Mouse (Mus musculus): ENCODE data around the gene Cwh43. TPM values are rescaled to one million over a fixed set of nuclear protein-coding genes. Genes with fewer than 3 reads are reported as not detected.
A peak's percentile ranks its signal among the peaks of the same experiment; 100 is the strongest.
"Not testable (repeated sequence)": the region's sequence is repeated elsewhere in the genome, so short reads cannot be mapped to it uniquely, and the experiment has no call there.

The Cwh43 gene
- total and polyA plus RNA-seq, 2 experiments from 2014 or later, result 0.14 to 0.51 TPM

GRCm38 (mm10) chr5:73474412-73475405 lies 68.8 kb downstream of the Cwh43 start:
- no peaks in the 10 kb centered on the region for H3K36me3 ChIP-seq (ENCODE audit: insufficient read depth)
- H3K4me2 ChIP-seq (ENCODE audit: low read depth), result no peak overlapping the region
- no peaks in the 10 kb centered on the region for H3K27me3 ChIP-seq (ENCODE audit: insufficient read depth, low read length)
- H3K27ac ChIP-seq (ENCODE audit: low read depth, low read length), result no peak overlapping the region
- H3K9ac ChIP-seq, result no peak overlapping the region
- 86% methylated on average over 20 of the region's 20 CpGs for WGBS
- DNase-seq (no peak), ATAC-seq (no peak)
- TF ChIP-seq CTCF (IDR thresholded peaks at IDR 0.05; ENCODE audit: low read depth), result no peak
- no peaks in the 10 kb centered on the region for H3K9me3 ChIP-seq (ENCODE audit: low read length)
- no peak overlapping the region for H3K4me3 ChIP-seq (ENCODE audit: low read depth, low read length)
- H3K4me1 ChIP-seq (ENCODE audit: insufficient read depth), result no peaks in the 10 kb centered on the region

- Histone ChIP-seq H3K27me3 (ENCODE audit: insufficient read depth, low read length) (no peaks in the 10 kb centered on the region), H3K4me2 (ENCODE audit: low read depth) (no peak within 1 kb of the TSS), H3K9ac (no peak within 1 kb of the TSS), H3K36me3 (ENCODE audit: insufficient read depth) (no peaks in the 10 kb centered on the region), H3K9me3 (ENCODE audit: low read length) (no peaks in the 10 kb centered on the region), H3K27ac (ENCODE audit: low read depth, low read length) (no peak within 1 kb of the TSS), H3K4me3 (ENCODE audit: low read depth, low read length) (no peak within 1 kb of the TSS), H3K4me1 (ENCODE audit: insufficient read depth) (no peaks in the 10 kb centered on the region; the same call in 1 of the 2 replicates)
- WGBS, result 80% methylated on average over 7 of the region's 7 CpGs
- ATAC-seq, result no peak
- DNase-seq, result no peak
- TF ChIP-seq CTCF (IDR thresholded peaks at IDR 0.05; ENCODE audit: low read depth), result no peak
These were observed 74.8 kb downstream of the Cwh43 start, which contains the start of gene Dcun1d4 for GRCm38 (mm10) chr5:73480700-73481099. TSS of gene Dcun1d4 (plus strand) at chr5:73481000.

DNA sequence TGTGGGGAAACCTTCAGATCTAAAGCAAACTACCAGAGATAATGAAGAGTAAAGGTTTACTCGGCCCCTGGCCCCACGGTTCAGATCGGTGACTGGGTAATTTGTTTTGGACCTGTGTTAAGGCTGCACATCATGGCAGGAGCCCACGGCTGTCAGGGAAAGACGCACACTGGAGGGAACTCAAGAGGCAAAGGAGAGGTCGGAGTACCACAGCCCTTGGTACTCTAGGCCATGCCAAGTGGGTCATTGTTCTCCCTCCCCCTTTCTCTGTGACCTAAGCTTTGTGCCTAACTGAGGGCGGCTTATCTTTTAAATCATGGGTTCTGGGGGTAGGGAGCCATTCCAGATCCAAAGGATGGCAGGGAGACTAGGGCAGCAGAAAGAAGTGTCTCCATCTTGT lies 75.5 kb downstream of the Cwh43 start:
- whole genome bisulfite sequencing, result 86% methylated on average over 7 of the region's 7 CpGs
- Histone ChIP-seq H3K9ac (no peak overlapping the region), H3K4me3 (ENCODE audit: low read depth, low read length) (no peak overlapping the region), H3K9me3 (ENCODE audit: low read length) (no peaks in the 10 kb centered on the region), H3K27ac (ENCODE audit: low read depth, low read length) (no peak overlapping the region), H3K4me1 (ENCODE audit: insufficient read depth) (no peaks in the 10 kb centered on the region; the same call in 1 of the 2 replicates), H3K36me3 (ENCODE audit: insufficient read depth) (no peaks in the 10 kb centered on the region), H3K4me2 (ENCODE audit: low read depth) (no peak overlapping the region), H3K27me3 (ENCODE audit: insufficient read depth, low read length) (no peaks in the 10 kb centered on the region)
- TF ChIP-seq CTCF (IDR thresholded peaks at IDR 0.05; ENCODE audit: low read depth), result no peak
- no peak for DNase-seq
- no peak for ATAC-seq

GRCm38 (mm10) chr5:73482381-73482780 lies 76.5 kb downstream of the Cwh43 start:
- not testable (repeated sequence) for H3K36me3 ChIP-seq (ENCODE audit: insufficient read depth); H3K27ac ChIP-seq (ENCODE audit: low read depth, low read length); H3K9ac ChIP-seq; H3K27me3 ChIP-seq (ENCODE audit: insufficient read depth, low read length); H3K4me3 ChIP-seq (ENCODE audit: low read depth, low read length); DNase-seq; H3K4me2 ChIP-seq (ENCODE audit: low read depth); ATAC-seq; H3K9me3 ChIP-seq (ENCODE audit: low read length); H3K4me1 ChIP-seq (ENCODE audit: insufficient read depth)
- WGBS, result 100% methylated on average over 1 of the region's 1 CpGs

DNA sequence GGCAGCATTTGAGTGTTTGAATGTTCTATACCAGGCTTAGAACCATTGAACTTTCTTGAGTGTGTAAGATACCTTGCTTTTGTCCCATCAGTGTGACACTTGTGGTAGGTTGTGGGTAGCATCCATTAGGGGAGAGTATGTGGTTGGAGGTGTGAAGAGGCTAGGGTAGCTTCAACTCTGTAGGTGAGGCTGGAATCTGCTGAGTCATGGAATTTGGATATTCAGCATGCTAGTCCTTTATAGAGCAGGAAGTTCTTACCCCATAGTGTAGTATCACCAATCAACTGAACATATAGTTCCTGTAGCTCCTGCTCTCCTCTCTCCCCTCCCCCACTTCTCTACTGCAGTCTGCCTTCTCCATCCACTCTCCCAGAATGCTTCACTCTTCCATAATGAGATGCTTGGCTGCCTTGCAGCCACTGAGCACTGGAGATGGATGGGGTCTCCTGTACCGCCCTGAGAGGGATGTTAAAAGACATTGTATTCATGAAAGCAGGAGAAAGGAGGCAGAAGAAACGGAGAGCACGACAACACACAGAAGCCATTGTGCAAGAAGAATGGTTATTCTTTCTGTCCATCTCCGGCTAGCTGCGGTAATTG lies 78.2 kb downstream of the Cwh43 start:
- ATAC-seq (peak; percentile 65), DNase-seq (no peak)
- Histone ChIP-seq H3K9me3 (ENCODE audit: low read length) (no peaks in the 10 kb centered on the region), H3K4me2 (ENCODE audit: low read depth) (no peak overlapping the region), H3K27me3 (ENCODE audit: insufficient read depth, low read length) (no peaks in the 10 kb centered on the region), H3K36me3 (ENCODE audit: insufficient read depth) (no peaks in the 10 kb centered on the region), H3K4me1 (ENCODE audit: insufficient read depth) (no peaks in the 10 kb centered on the region; the same call in 1 of the 2 replicates), H3K9ac (no peak overlapping the region), H3K4me3 (ENCODE audit: low read depth, low read length) (no peak overlapping the region), H3K27ac (ENCODE audit: low read depth, low read length) (no peak overlapping the region; the same call in 1 of the 2 replicates)
- WGBS, result 41% methylated on average over 5 of the region's 5 CpGs
- TF ChIP-seq CTCF (IDR thresholded peaks at IDR 0.05; ENCODE audit: low read depth), result no peak

DNA sequence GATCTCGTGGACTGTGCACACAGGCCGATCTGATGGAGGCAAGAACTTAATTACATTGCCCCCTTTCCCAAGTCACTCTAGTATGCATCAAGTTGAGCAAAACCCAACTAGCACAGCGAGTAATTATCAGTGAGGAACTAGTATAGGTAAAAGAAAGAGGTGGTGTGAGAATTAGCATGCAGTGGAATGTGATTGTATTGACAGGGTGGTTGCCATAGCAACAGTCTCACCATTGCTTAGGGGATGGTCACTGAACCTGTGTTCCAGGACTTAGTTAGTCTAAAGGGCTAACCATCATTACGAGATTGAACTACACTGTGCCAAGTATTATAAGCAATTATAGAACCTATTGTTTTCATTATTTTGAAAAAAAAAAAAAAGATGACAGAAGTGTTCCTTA lies 80.6 kb downstream of the Cwh43 start:
- no peak overlapping the region for H3K4me2 ChIP-seq (ENCODE audit: low read depth)
- no peak overlapping the region for H3K4me3 ChIP-seq (ENCODE audit: low read depth, low read length)
- no peaks in the 10 kb centered on the region for H3K36me3 ChIP-seq (ENCODE audit: insufficient read depth)
- H3K9me3 ChIP-seq (ENCODE audit: low read length), result no peaks in the 10 kb centered on the region
- no peak overlapping the region for H3K9ac ChIP-seq
- no peaks in the 10 kb centered on the region; the same call in 1 of the 2 replicates for H3K4me1 ChIP-seq (ENCODE audit: insufficient read depth)
- WGBS, result 43% methylated on average over 4 of the region's 4 CpGs
- no peak for ATAC-seq
- no peak for TF ChIP-seq CTCF (IDR thresholded peaks at IDR 0.05; ENCODE audit: low read depth)
- H3K27ac ChIP-seq (ENCODE audit: low read depth, low read length), result no peak overlapping the region
- DNase-seq, result no peak
- no peaks in the 10 kb centered on the region for H3K27me3 ChIP-seq (ENCODE audit: insufficient read depth, low read length)

- peak overlapping the region; percentile 81 for H3K4me3 ChIP-seq (ENCODE audit: low read depth, low read length)
- H3K27me3 ChIP-seq (ENCODE audit: insufficient read depth, low read length), result no peaks in the 10 kb centered on the region
- DNase-seq, result no peak
- TF ChIP-seq CTCF (IDR thresholded peaks at IDR 0.05; ENCODE audit: low read depth), result no peak
- WGBS, result 5% methylated on average over 14 of the region's 14 CpGs
- H3K4me1 ChIP-seq (ENCODE audit: insufficient read depth), result 0 out of 2 replicates have a peak, but pooled peaks cover 5% of the 10 kb centered on the region
- peak overlapping the region; percentile 75 for H3K9ac ChIP-seq
- no peaks in the 10 kb centered on the region for H3K36me3 ChIP-seq (ENCODE audit: insufficient read depth)
- no peak overlapping the region for H3K27ac ChIP-seq (ENCODE audit: low read depth, low read length)
- no peaks in the 10 kb centered on the region for H3K9me3 ChIP-seq (ENCODE audit: low read length)
- ATAC-seq, result no peak
- peak overlapping the region; percentile 60 for H3K4me2 ChIP-seq (ENCODE audit: low read depth)
These were observed 84.0 kb downstream of the Cwh43 start for GRCm38 (mm10) chr5:73489915-73490314.
